Mouse (Mus musculus) CH12.LX (cell line): Measurements from ENCODE around the gene Tigd3. TPM values are rescaled to one million over a fixed set of nuclear protein-coding genes. Genes with fewer than 3 reads are reported as not detected.

Experiments
- DNase-seq: peaks from one replicate; pipeline ENCODE4 v3.0.0-alpha.2; 2013; ENCODE audit errors: extremely low read depth
- H3K27ac ChIP-seq: 2 replicates; pipeline ENCODE4 v1.5.1; 2012; ENCODE audit warnings: low read depth, mild to moderate bottlenecking, control low read depth, moderate library complexity; ENCODE audit not compliant: insufficient read depth
- H3K27me3 ChIP-seq: replicated peaks from 2 replicates; pipeline ENCODE3; 2012; ENCODE audit warnings: inconsistent platforms
- H3K36me3 ChIP-seq, 2 experiments: replicated peaks in 1 of 2; 2 replicates each; pipeline versions ENCODE3 to v1.6.1; 2012; ENCODE audit warnings: inconsistent platforms in 1 of 2, low read length in 1 of 2, mild to moderate bottlenecking in 1 of 2, mixed read lengths in 1 of 2, moderate library complexity in 1 of 2; ENCODE audit not compliant: control insufficient read depth in 1 of 2, insufficient read depth in 1 of 2
- H3K4me1 ChIP-seq, 2 experiments: 2 replicates each; pipeline ENCODE4 v1.6.1; 2012; ENCODE audit warnings: inconsistent platforms in 1 of 2, moderate library complexity in 1 of 2; ENCODE audit not compliant: insufficient read depth in 2 of 2, control insufficient read depth in 1 of 2
- H3K4me2 ChIP-seq: 2 replicates; pipeline ENCODE4 v1.6.1; 2012; ENCODE audit warnings: low read depth, mild to moderate bottlenecking, control low read depth; ENCODE audit not compliant: poor library complexity, insufficient read depth, severe bottlenecking
- H3K4me3 ChIP-seq, 3 experiments: fragments of 150-350 bp in 1 of 3; sonication (generic) in 1 of 3; replicated peaks in 1 of 3; 2 replicates each; pipeline versions ENCODE3 to v1.5.1; 2011 to 2012; ENCODE audit warnings: low read depth in 2 of 3, low read length in 2 of 3, mild to moderate bottlenecking in 2 of 3, moderate library complexity in 2 of 3, control low read depth in 1 of 3, improper control_type of control experiment in 1 of 3, inconsistent platforms in 1 of 3, mixed read lengths in 1 of 3; ENCODE audit not compliant: poor library complexity in 1 of 3
- H3K79me2 ChIP-seq: replicated peaks from 2 replicates; pipeline ENCODE4 v1.6.1; 2012; ENCODE audit warnings: mild to moderate bottlenecking, moderate library complexity; ENCODE audit not compliant: control insufficient read depth, poor library complexity, insufficient read depth, severe bottlenecking; ENCODE audit errors: extremely low read depth
- H3K9ac ChIP-seq: 2 replicates; pipeline ENCODE4 v1.6.1; 2012; ENCODE audit warnings: low read depth, mild to moderate bottlenecking, control low read depth, moderate library complexity; ENCODE audit not compliant: insufficient read depth
- H3K9me3 ChIP-seq: replicated peaks from 2 replicates; pipeline ENCODE3; 2012; ENCODE audit warnings: low read length, inconsistent platforms, mixed read lengths
- BHLHE40 ChIP-seq: IDR thresholded peaks from 2 replicates; pipeline ENCODE4 v1.6.1; 2011; ENCODE audit warnings: mild to moderate bottlenecking, low read depth, low read length, improper control_type of control experiment
- CHD1 ChIP-seq: IDR thresholded peaks from 2 replicates; pipeline ENCODE4 v1.6.1; 2012; ENCODE audit warnings: low read depth, low read length, improper control_type of control experiment, inconsistent platforms
- CHD2 ChIP-seq: IDR thresholded peaks from 2 replicates; pipeline ENCODE4 v1.6.1; 2011; ENCODE audit warnings: low read length, improper control_type of control experiment
- CTCF ChIP-seq, 2 experiments: IDR thresholded peaks in 1 of 2; conservative IDR thresholded peaks in 1 of 2; 2 replicates each; pipeline ENCODE4 v1.5.1; 2011 to 2012; ENCODE audit warnings: low read depth in 2 of 2, low read length in 2 of 2, improper control_type of control experiment in 1 of 2, inconsistent platforms in 1 of 2, mild to moderate bottlenecking in 1 of 2, moderate library complexity in 1 of 2
- E2F4 ChIP-seq: IDR thresholded peaks from 2 replicates; pipeline ENCODE4 v1.6.1; 2011; ENCODE audit warnings: low read depth, low read length, improper control_type of control experiment; ENCODE audit not compliant: insufficient replicate concordance
- ELF1 ChIP-seq: IDR thresholded peaks from 2 replicates; pipeline ENCODE4 v1.6.1; 2014; ENCODE audit warnings: low read depth, mild to moderate bottlenecking, inconsistent platforms, low read length, improper control_type of control experiment
- EP300 ChIP-seq: IDR thresholded peaks from 2 replicates; pipeline ENCODE4 v1.6.1; 2011; ENCODE audit warnings: low read length, improper control_type of control experiment
- ETS1 ChIP-seq: conservative IDR thresholded peaks from 2 replicates; pipeline ENCODE4 v1.6.1; 2012; ENCODE audit warnings: low read depth, mild to moderate bottlenecking, inconsistent platforms, low read length, improper control_type of control experiment, moderate library complexity
- GABPA ChIP-seq: IDR thresholded peaks from 2 replicates; pipeline ENCODE4 v1.6.1; 2012; ENCODE audit warnings: low read depth, low read length, improper control_type of control experiment, inconsistent platforms; ENCODE audit not compliant: insufficient replicate concordance
- HCFC1 ChIP-seq: IDR thresholded peaks from 2 replicates; pipeline ENCODE4 v1.6.1; 2012; ENCODE audit warnings: low read depth, mild to moderate bottlenecking, inconsistent platforms, low read length, improper control_type of control experiment
- IRF4 ChIP-seq: IDR thresholded peaks from 2 replicates; pipeline ENCODE4 v1.6.1; 2014; ENCODE audit warnings: low read depth, mild to moderate bottlenecking, inconsistent platforms, low read length, improper control_type of control experiment
- JUN ChIP-seq: IDR thresholded peaks from 2 replicates; pipeline ENCODE4 v1.6.1; 2011; ENCODE audit warnings: low read depth, mild to moderate bottlenecking, low read length, improper control_type of control experiment, moderate library complexity; ENCODE audit not compliant: insufficient read depth
- JUND ChIP-seq: conservative IDR thresholded peaks from 2 replicates; pipeline ENCODE4 v1.6.1; 2011; ENCODE audit warnings: low read depth, low read length, improper control_type of control experiment
- KAT2A ChIP-seq: IDR thresholded peaks from 2 replicates; pipeline ENCODE4 v1.6.1; 2012; ENCODE audit warnings: low read length, improper control_type of control experiment, inconsistent platforms; ENCODE audit not compliant: insufficient replicate concordance
- MAFK ChIP-seq: IDR thresholded peaks from 2 replicates; pipeline ENCODE4 v1.6.1; 2011; ENCODE audit warnings: low read length, improper control_type of control experiment; ENCODE audit not compliant: insufficient replicate concordance
- MAX ChIP-seq: IDR thresholded peaks from 2 replicates; pipeline ENCODE4 v1.6.1; 2011; ENCODE audit warnings: low read length, improper control_type of control experiment
- MAZ ChIP-seq: IDR thresholded peaks from 2 replicates; pipeline ENCODE4 v1.6.1; 2012; ENCODE audit warnings: low read depth, mild to moderate bottlenecking, inconsistent platforms, low read length, improper control_type of control experiment, moderate library complexity
- MEF2A ChIP-seq: IDR thresholded peaks from 2 replicates; pipeline ENCODE4 v1.6.1; 2014; ENCODE audit warnings: low read depth, mild to moderate bottlenecking, inconsistent platforms, low read length, improper control_type of control experiment, borderline replicate concordance
- MXI1 ChIP-seq: IDR thresholded peaks from 2 replicates; pipeline ENCODE4 v1.6.1; 2011; ENCODE audit warnings: mild to moderate bottlenecking, low read depth, low read length, improper control_type of control experiment
- MYC ChIP-seq: IDR thresholded peaks from 2 replicates; pipeline ENCODE4 v1.6.1; 2011; ENCODE audit warnings: low read depth, mild to moderate bottlenecking, improper control_type of control experiment, low read length
- NELFE ChIP-seq: IDR thresholded peaks from 2 replicates; pipeline ENCODE4 v1.6.1; 2011; ENCODE audit warnings: low read depth, low read length, improper control_type of control experiment
- NRF1 ChIP-seq: IDR thresholded peaks from 2 replicates; pipeline ENCODE4 v1.6.1; 2014; ENCODE audit warnings: low read depth, mild to moderate bottlenecking, inconsistent platforms, low read length, improper control_type of control experiment, moderate library complexity
- PAX5 ChIP-seq: IDR thresholded peaks from 2 replicates; pipeline ENCODE4 v1.6.1; 2012; ENCODE audit warnings: low read length, inconsistent platforms, mixed read lengths
- POLR2A ChIP-seq: IDR thresholded peaks from 2 replicates; pipeline ENCODE4 v1.6.1; 2011; ENCODE audit warnings: low read depth, mild to moderate bottlenecking, improper control_type of control experiment, low read length
- POLR2AphosphoS2 ChIP-seq: IDR thresholded peaks from 2 replicates; pipeline ENCODE4 v1.6.1; 2011; ENCODE audit warnings: low read depth, low read length, improper control_type of control experiment
- RAD21 ChIP-seq: IDR thresholded peaks from 2 replicates; pipeline ENCODE4 v1.6.1; 2011; ENCODE audit warnings: low read depth, mild to moderate bottlenecking, low read length, improper control_type of control experiment, moderate library complexity
- RCOR1 ChIP-seq: conservative IDR thresholded peaks from 2 replicates; pipeline ENCODE4 v1.6.1; 2012; ENCODE audit warnings: low read depth, mild to moderate bottlenecking, inconsistent platforms, low read length, improper control_type of control experiment
- SIN3A ChIP-seq: IDR thresholded peaks from 2 replicates; pipeline ENCODE4 v1.6.1; 2012; ENCODE audit warnings: low read length, improper control_type of control experiment, inconsistent platforms
- SMC3 ChIP-seq: IDR thresholded peaks from 2 replicates; pipeline ENCODE4 v1.6.1; 2011; ENCODE audit warnings: low read depth, low read length, improper control_type of control experiment
- TBP ChIP-seq: conservative IDR thresholded peaks from 2 replicates; pipeline ENCODE4 v1.6.1; 2011; ENCODE audit warnings: low read depth, low read length, improper control_type of control experiment
- TCF12 ChIP-seq: IDR thresholded peaks from 2 replicates; pipeline ENCODE4 v1.6.1; 2014; ENCODE audit warnings: low read depth, mild to moderate bottlenecking, inconsistent platforms, low read length, improper control_type of control experiment
- UBTF ChIP-seq: IDR thresholded peaks from 2 replicates; pipeline ENCODE4 v1.6.1; 2012; ENCODE audit warnings: low read depth, mild to moderate bottlenecking, inconsistent platforms, low read length, improper control_type of control experiment, moderate library complexity
- USF1 ChIP-seq: IDR thresholded peaks from 2 replicates; pipeline ENCODE4 v1.6.1; 2014; ENCODE audit warnings: low read depth, mild to moderate bottlenecking, inconsistent platforms, low read length, improper control_type of control experiment
- USF2 ChIP-seq: conservative IDR thresholded peaks from 2 replicates; pipeline ENCODE4 v1.6.1; 2011; ENCODE audit warnings: low read depth, low read length, improper control_type of control experiment
- ZC3H11A ChIP-seq: IDR thresholded peaks from 2 replicates; pipeline ENCODE4 v1.6.1; 2012; ENCODE audit warnings: low read depth, mild to moderate bottlenecking, inconsistent platforms, low read length, improper control_type of control experiment
- ZKSCAN1 ChIP-seq: IDR thresholded peaks from 2 replicates; pipeline ENCODE4 v1.6.1; 2012; ENCODE audit warnings: low read depth, inconsistent platforms, low read length, improper control_type of control experiment, borderline replicate concordance
- ZMIZ1 ChIP-seq: IDR thresholded peaks from 2 replicates; pipeline ENCODE4 v1.6.1; 2012; ENCODE audit warnings: low read depth, mild to moderate bottlenecking, inconsistent platforms, low read length, improper control_type of control experiment
- ZNF384 ChIP-seq: IDR thresholded peaks from 2 replicates; pipeline ENCODE4 v1.6.1; 2012; ENCODE audit warnings: low read depth, low read length, improper control_type of control experiment, inconsistent platforms
- dilution Hi-C: fragments of 300-500 bp; cut with MboI; formaldehyde crosslinking; loops from 2 replicates; pipeline ENCODE4 v1.14.3; 2020; ENCODE audit warnings: low sequenced_read_pairs; ENCODE audit not compliant: extremely low pct_unique_long_range_greater_than_20kb, extremely low pct_ligation_motif_present
- in situ Hi-C: fragments of 300-500 bp; cut with MboI; formaldehyde crosslinking; loops from 3 replicates; pipeline ENCODE4 v1.14.3; 2019; ENCODE audit warnings: low sequenced_read_pairs, low pct_ligation_motif_present, low pct_unique_long_range_greater_than_20kb, mixed read lengths
- polyA plus RNA-seq: library from polyadenylated mRNA; unstranded; fragments of >175 nt; gene quantifications from 2 replicates; pipeline ENCODE4 v1.2.1, GENCODE M21; 2012; ENCODE audit warnings: low read depth; ENCODE audit not compliant: insufficient read length
- total RNA-seq, 2 experiments: library from RNA; depleted of rRNA; stranded (reverse); fragments of 300-350 nt in 1 of 2; fragments of >200 nt in 1 of 2; gene quantifications; 2 replicates each; pipeline ENCODE4 v1.2.3; 2012 to 2014

Gene Tigd3
- total and polyA plus RNA-seq, 3 experiments = 0.67 to 1.6 (median 1.4) TPM

DNA sequence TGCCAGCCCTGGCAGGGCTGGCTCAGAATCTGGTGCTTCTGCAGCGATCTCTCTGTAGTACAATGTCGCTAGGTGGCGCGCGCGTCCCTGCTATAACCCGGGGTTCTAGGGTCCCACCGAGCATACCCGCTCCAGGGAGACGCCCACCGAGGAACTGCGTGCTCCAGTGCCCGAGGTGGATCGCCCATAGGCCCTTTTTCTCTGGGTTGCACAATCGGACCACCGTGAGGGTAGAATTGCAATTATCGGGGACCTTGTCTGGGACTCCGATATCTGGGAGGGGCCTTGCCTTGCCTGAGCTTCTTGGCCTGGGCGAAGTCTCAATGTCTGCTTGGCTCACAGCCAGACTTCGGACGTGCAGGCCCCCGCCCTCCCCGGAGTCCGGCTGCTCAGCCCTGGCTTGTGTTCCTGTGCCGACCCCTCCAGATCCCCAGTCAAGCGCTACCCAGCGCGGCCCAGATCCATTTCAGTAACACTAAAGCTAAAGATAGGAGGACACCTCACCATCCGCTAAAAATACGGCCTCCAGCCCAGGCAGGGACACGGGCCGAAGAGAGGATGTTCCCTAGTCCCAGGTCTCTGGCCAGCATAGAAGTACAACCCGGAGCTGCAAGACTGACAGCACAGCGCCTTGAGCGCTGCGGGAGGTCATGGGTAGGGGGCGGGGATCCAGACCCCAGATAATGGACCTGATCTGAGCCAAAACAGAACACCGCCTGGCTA, 30.2 kb upstream of the Tigd3 start:
- Histone ChIP-seq H3K36me3 (peaks cover 0 to under 1% of the 10 kb centered on the region in 2 experiments), H3K4me2 (peak overlapping the region; percentile 72), H3K79me2 (no peaks in the 10 kb centered on the region), H3K27ac (no peak overlapping the region), H3K4me1 (peaks cover 5 to 28% of the 10 kb centered on the region in 2 experiments; a peak in 2 of 4 replicates), H3K9me3 (no peaks in the 10 kb centered on the region), H3K4me3 (peak overlapping the region; percentile 46 to 54 (median 48)), H3K9ac (peak overlapping the region; percentile 16; the same call in 1 of the 2 replicates), H3K27me3 (peaks cover 7% of the 10 kb centered on the region)
- dilution Hi-C loops (no loop called here), in situ Hi-C loops (loop anchor here (5.0 kb wide), 2 partner anchors 38 to 93 kb away; partner anchors contain the start of genes Capn1 and Pola2)
- TF ChIP-seq CHD1 (no peak), USF2 (no peak), BHLHE40 (no peak), PAX5 (no peak), MEF2A (0 out of 2 replicates have a peak, but pooled peaks have one; percentile 28), GABPA (no peak), UBTF (no peak), NELFE (peak; percentile 51; the same call in 1 of the 2 replicates), JUN (no peak), ETS1 (no peak), SIN3A (peak; percentile 68), NRF1 (no peak), TCF12 (peak; percentile 44; the same call in 1 of the 2 replicates), USF1 (no peak), CHD2 (0 out of 2 replicates have a peak, but pooled peaks have one; percentile 25), MAFK (no peak), MYC (0 out of 2 replicates have a peak, but pooled peaks have one; percentile 10), MXI1 (peak; percentile 75), ZNF384 (no peak), POLR2A (no peak), KAT2A (no peak), HCFC1 (no peak), ZMIZ1 (no peak), MAX (no peak), IRF4 (peak; percentile 45; the same call in 1 of the 2 replicates), ELF1 (no peak), JUND (no peak), MAZ (peak; percentile 61), CTCF (conservative IDR thresholded peaks at IDR 0.05 in 1 of 2, IDR thresholded peaks at IDR 0.05 in 1 of 2; ENCODE audit: low read depth in 2 of 2, low read length in 2 of 2) (peak; percentile 14 to 93; a peak in 2 of 4 replicates), ZC3H11A (no peak), E2F4 (no peak), ZKSCAN1 (no peak), POLR2AphosphoS2 (no peak), RCOR1 (no peak), SMC3 (peak; percentile 85), RAD21 (peak; percentile 83), EP300 (no peak), TBP (no peak)
- peak; percentile 84 for DNase-seq
